Mouse (Mus musculus): Measurements from ENCODE around the gene Zfp804a. TPM values are rescaled to one million over a fixed set of nuclear protein-coding genes. Genes with fewer than 3 reads are reported as not detected.

The Zfp804a gene
- polyA plus RNA-seq, 1 experiment, result not detected

DNA sequence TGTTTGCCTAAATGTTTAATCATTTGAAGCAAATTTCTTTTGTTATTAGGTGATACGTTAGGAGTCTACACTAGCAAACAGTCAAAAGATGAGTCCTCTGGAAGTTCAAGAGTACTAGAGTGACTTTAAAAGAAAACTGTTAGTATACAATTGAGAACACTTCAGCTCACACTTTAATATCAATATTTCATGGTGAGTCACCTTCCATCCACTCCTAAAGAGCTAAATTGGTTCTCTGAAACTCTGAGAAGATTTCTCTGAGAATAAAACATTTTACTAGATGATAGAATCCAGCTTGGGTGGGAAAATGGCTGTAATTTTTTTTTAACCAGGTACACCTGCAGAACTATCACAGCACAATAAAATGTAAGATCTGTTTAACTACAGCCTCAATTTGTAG, 157.6 kb downstream of the Zfp804a start:
- Histone ChIP-seq H3K4me3 (ENCODE audit: insufficient read depth, low read depth, low read length) (no peak overlapping the region), H3K27ac (ENCODE audit: insufficient read depth, low read depth, low read length) (no peak overlapping the region), H3K4me1 (ENCODE audit: control insufficient read depth, insufficient read depth, low read length) (no peaks in the 10 kb centered on the region)
- no peak for TF ChIP-seq POLR2A (IDR thresholded peaks at IDR 0.05; ENCODE audit: insufficient read depth, low read depth, low read length)
- no peak for TF ChIP-seq CTCF (IDR thresholded peaks at IDR 0.05; ENCODE audit: insufficient read depth, low read depth, low read length)
- 84% methylated on average over 1 of the region's 1 CpGs for WGBS

- 54% methylated on average over 1 of the region's 1 CpGs for whole genome bisulfite sequencing
- TF ChIP-seq CTCF (IDR thresholded peaks at IDR 0.05; ENCODE audit: insufficient read depth, low read depth, low read length), result no peak
- no peak for TF ChIP-seq POLR2A (IDR thresholded peaks at IDR 0.05; ENCODE audit: insufficient read depth, low read depth, low read length)
- H3K27ac ChIP-seq (ENCODE audit: insufficient read depth, low read depth, low read length), result no peak overlapping the region
- no peaks in the 10 kb centered on the region for H3K4me1 ChIP-seq (ENCODE audit: control insufficient read depth, insufficient read depth, low read length)
- no peak overlapping the region for H3K4me3 ChIP-seq (ENCODE audit: insufficient read depth, low read depth, low read length)
Observed at GRCm38 (mm10) chr2:82211972-82212371, 158.9 kb downstream of the Zfp804a start.

DNA sequence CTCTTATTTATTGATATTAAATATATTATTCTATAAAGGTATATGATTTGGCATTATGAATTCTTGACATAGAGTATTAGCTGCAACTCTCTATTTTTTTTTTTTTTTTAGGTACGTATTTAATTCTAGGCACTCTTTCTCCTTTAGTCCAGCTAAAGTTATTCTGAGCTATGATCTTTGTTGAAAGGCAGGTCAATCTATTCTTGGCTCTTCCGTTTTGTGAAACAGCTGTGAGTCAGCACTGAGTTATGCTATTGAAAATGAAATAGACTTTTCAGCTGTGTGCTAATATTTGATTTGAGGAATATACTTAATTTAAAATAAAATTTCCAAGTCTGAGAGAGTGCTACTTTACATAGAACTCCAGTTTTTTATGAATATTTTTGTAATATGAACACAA, 164.9 kb downstream of the Zfp804a start:
- no peak overlapping the region for H3K27ac ChIP-seq (ENCODE audit: insufficient read depth, low read depth, low read length)
- H3K4me3 ChIP-seq (ENCODE audit: insufficient read depth, low read depth, low read length), result no peak overlapping the region
- TF ChIP-seq POLR2A (IDR thresholded peaks at IDR 0.05; ENCODE audit: insufficient read depth, low read depth, low read length), result no peak
- TF ChIP-seq CTCF (IDR thresholded peaks at IDR 0.05; ENCODE audit: insufficient read depth, low read depth, low read length), result no peak
- H3K4me1 ChIP-seq (ENCODE audit: control insufficient read depth, insufficient read depth, low read length), result no peaks in the 10 kb centered on the region
- 78% methylated on average over 2 of the region's 2 CpGs for WGBS

- TF ChIP-seq CTCF (IDR thresholded peaks at IDR 0.05; ENCODE audit: insufficient read depth, low read depth, low read length), result no peak
- TF ChIP-seq POLR2A (IDR thresholded peaks at IDR 0.05; ENCODE audit: insufficient read depth, low read depth, low read length), result no peak
- Histone ChIP-seq H3K4me3 (ENCODE audit: insufficient read depth, low read depth, low read length) (no peak overlapping the region), H3K4me1 (ENCODE audit: control insufficient read depth, insufficient read depth, low read length) (no peaks in the 10 kb centered on the region), H3K27ac (ENCODE audit: insufficient read depth, low read depth, low read length) (no peak overlapping the region)
Observed at GRCm38 (mm10) chr2:82246020-82246419, 193.0 kb downstream of the Zfp804a start.

GRCm38 (mm10) chr2:82246902-82247522, 194.0 kb downstream of the Zfp804a start:
- no peak for TF ChIP-seq POLR2A (IDR thresholded peaks at IDR 0.05; ENCODE audit: insufficient read depth, low read depth, low read length)
- no peak for TF ChIP-seq CTCF (IDR thresholded peaks at IDR 0.05; ENCODE audit: insufficient read depth, low read depth, low read length)
- no peak overlapping the region for H3K4me3 ChIP-seq (ENCODE audit: insufficient read depth, low read depth, low read length)

GRCm38 (mm10) chr2:82253382-82253781, 200.4 kb downstream of the Zfp804a start:
- TF ChIP-seq POLR2A (IDR thresholded peaks at IDR 0.05; ENCODE audit: insufficient read depth, low read depth, low read length) (no peak), CTCF (IDR thresholded peaks at IDR 0.05; ENCODE audit: insufficient read depth, low read depth, low read length) (no peak)
- 39% methylated on average over 5 of the region's 5 CpGs for WGBS
- H3K4me1 ChIP-seq (ENCODE audit: control insufficient read depth, insufficient read depth, low read length), result no peaks in the 10 kb centered on the region
- no peak overlapping the region for H3K27ac ChIP-seq (ENCODE audit: insufficient read depth, low read depth, low read length)
- no peak overlapping the region for H3K4me3 ChIP-seq (ENCODE audit: insufficient read depth, low read depth, low read length)

More at GRCm38 (mm10) chr2:82246902-82247522, 194.0 kb downstream of the Zfp804a start:
- H3K4me1 ChIP-seq (ENCODE audit: control insufficient read depth, insufficient read depth, low read length), result no peaks in the 10 kb centered on the region
- H3K27ac ChIP-seq (ENCODE audit: insufficient read depth, low read depth, low read length), result no peak overlapping the region

DNA sequence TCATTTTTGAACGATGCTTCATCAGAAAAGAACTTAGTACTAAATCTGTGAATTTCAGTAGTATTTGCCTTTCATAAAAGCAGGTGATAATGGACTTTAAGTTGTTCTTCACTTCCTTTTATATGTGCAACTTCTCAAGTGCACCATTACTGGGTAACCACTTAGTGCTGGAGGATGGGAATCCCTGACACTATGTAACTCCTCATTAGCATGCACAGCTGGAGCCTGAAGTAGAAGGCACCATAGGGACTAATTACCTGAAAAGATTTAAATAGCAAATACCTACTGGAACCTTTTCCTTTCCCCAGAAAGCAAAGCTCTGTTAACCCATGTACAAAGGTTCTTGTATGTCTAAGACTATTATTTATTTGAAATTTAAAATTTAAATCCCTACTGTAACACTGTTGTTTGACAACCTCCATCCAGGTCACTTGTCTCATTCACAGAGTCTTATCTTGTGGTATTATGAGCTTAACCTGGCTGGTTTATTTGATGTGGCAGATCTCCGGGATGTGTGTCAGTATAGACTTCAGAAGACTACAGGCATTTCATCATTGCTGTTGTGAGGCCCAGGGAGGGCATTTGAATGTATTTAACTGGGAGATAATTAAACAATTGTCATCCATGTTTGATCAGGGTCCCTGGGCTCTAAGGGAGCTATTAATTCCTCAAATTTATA, 229.7 kb downstream of the Zfp804a start:
- TF ChIP-seq CTCF (IDR thresholded peaks at IDR 0.05; ENCODE audit: insufficient read depth, low read depth, low read length) (no peak), POLR2A (IDR thresholded peaks at IDR 0.05; ENCODE audit: insufficient read depth, low read depth, low read length) (no peak)
- no peaks in the 10 kb centered on the region for H3K4me1 ChIP-seq (ENCODE audit: control insufficient read depth, insufficient read depth, low read length)
- no peak overlapping the region for H3K27ac ChIP-seq (ENCODE audit: insufficient read depth, low read depth, low read length)
- WGBS, result 70% methylated on average over 2 of the region's 2 CpGs
- H3K4me3 ChIP-seq (ENCODE audit: insufficient read depth, low read depth, low read length), result no peak overlapping the region

DNA sequence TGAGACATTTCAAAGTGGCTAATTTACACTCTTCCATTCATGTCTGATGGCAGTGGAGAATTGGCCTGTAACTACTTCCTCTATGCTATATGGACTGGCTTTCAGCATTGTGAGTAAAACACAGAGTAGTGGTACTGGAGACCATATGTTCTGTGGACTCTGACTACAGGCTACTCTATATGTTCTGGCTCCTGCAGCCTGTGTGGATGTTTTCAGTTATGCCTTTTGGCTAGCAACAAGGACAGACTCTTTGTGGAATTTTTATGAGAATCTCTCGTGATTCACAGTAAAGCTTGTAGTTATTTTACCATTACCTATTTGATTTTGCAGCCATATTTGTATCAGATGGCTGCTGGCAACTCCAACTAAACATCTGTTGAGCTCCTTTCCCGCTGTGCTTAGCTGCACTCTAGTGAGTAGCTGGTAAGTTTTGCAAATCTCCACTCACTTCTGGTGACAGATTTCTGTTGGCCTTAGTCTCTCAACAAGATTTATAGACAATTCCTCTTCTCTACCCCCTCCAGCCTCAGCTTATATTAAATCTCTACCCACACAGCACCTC, 242.0 kb downstream of the Zfp804a start:
- 84% methylated on average over 2 of the region's 2 CpGs for WGBS
- Histone ChIP-seq H3K4me1 (ENCODE audit: control insufficient read depth, insufficient read depth, low read length) (no peaks in the 10 kb centered on the region), H3K27ac (ENCODE audit: insufficient read depth, low read depth, low read length) (no peak overlapping the region), H3K4me3 (ENCODE audit: insufficient read depth, low read depth, low read length) (no peak overlapping the region)
- no peak for TF ChIP-seq CTCF (IDR thresholded peaks at IDR 0.05; ENCODE audit: insufficient read depth, low read depth, low read length)
- no peak for TF ChIP-seq POLR2A (IDR thresholded peaks at IDR 0.05; ENCODE audit: insufficient read depth, low read depth, low read length)

All from olfactory bulb, adult 2 months (tissue).